Mouse (Mus musculus): ENCODE measurements at regions not wholly inside any gene's neighbourhood (a gene's known extent, or its start where the extent isn't known, plus 50 kb on each side); places are given as distances from the start of the nearest gene placed in this dataset.

DNA sequence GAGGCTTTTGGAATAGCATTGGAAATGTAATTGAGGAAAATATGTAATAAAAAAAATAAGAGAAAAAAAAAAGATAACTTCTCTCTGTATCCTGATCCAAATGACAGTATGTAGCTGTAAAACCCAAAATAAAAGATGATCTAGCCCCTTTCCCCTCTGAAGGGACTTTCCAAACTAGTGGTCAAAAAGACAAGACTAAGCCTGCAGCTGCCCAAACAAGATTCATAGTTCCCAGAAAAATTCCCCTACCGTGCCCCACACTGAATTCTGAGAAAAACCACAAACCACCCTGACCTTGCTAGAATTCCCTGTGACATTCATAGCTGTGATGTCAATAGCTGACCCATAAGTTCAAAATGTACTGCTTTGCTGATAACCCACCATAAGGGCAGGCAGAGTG is 69.2 kb upstream of the Ppp6c start:
- 50% methylated on average over 1 of the region's 1 CpGs for WGBS (ENCODE audit: missing documents)
- Histone ChIP-seq H3K79me2 (ENCODE audit: inconsistent target) (no peaks in the 10 kb centered on the region), H3K36me3 (ENCODE audit: inconsistent target) (no peaks in the 10 kb centered on the region), H3K27ac (no peak overlapping the region), H3K4me3 (ENCODE audit: inconsistent target) (no peak overlapping the region)

DNA sequence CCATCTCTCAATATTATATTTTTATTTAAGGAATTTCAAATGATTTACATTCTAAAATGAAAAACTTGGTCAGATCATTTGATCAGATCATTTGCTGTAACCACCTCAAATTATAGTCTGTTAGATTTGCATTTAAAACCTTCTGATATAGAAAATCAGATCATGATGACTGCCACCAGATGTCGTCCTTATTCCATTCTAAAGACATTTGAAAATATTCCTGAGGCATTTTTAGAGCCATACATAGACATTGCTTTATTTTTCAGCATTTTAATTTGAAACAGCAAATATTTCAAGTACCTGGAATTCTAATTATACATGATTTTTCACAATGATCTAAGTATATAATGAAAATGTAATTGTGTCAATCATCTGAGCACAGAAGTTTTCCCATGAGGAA is 52.0 kb upstream of the Ppp6c start:
- H3K79me2 ChIP-seq (ENCODE audit: inconsistent target), result no peaks in the 10 kb centered on the region
- H3K27ac ChIP-seq, result no peak overlapping the region
- no peaks in the 10 kb centered on the region for H3K36me3 ChIP-seq (ENCODE audit: inconsistent target)
- WGBS (ENCODE audit: missing documents), result 55% methylated on average over 1 of the region's 1 CpGs
- H3K4me3 ChIP-seq (ENCODE audit: inconsistent target), result no peak overlapping the region

Measured in macrophage (primary cell).